Mouse (Mus musculus) thymus, adult 2 months (tissue): ENCODE measurements around the gene Iba57.
"Not testable (repeated sequence)": the region's sequence is repeated elsewhere in the genome, so short reads cannot be mapped to it uniquely, and the experiment has no call there.

ENCODE experiments used
- CTCF ChIP-seq: fragments of 200-500 bp; IDR thresholded peaks from 2 replicates; pipeline ENCODE4 v1.5.1; 2012; ENCODE audit warnings: mild to moderate bottlenecking, control low read depth, low read length, moderate library complexity, borderline replicate concordance; ENCODE audit not compliant: control insufficient read depth, poor library complexity, insufficient read depth; ENCODE audit errors: extremely low read depth
- POLR2A ChIP-seq: fragments of 200-500 bp; IDR thresholded peaks from 2 replicates; pipeline ENCODE4 v1.6.1; 2012; ENCODE audit warnings: mild to moderate bottlenecking, low read length, control low read depth, moderate library complexity; ENCODE audit not compliant: control insufficient read depth, poor library complexity, insufficient read depth; ENCODE audit errors: extremely low read depth

GRCm38 (mm10) chr11:59211561-59211960, 48.0 kb upstream of the Iba57 start:
- not testable (repeated sequence) for TF ChIP-seq CTCF, POLR2A
